Mouse (Mus musculus) c-Kit-positive CD71-positive TER-119-negative erythroid progenitor cells, embryonic 14.5 days (primary cell): ENCODE data around the gene Ang.
"Not testable (repeated sequence)": the region's sequence is repeated elsewhere in the genome, so short reads cannot be mapped to it uniquely, and the experiment has no call there.

Experiments used
- DNase-seq: peaks from one replicate; pipeline ENCODE4 v3.0.0-alpha.2; 2013; ENCODE audit warnings: low read depth

Ang gene

GRCm38 (mm10) chr14:51088970-51089673 lies 1.8 kb upstream of the Ang start:
- peak; percentile 98 for DNase-seq

- no peak for DNase-seq
Observed at GRCm38 (mm10) chr14:51089674-51090076, 1.3 kb upstream of the Ang start.

- DNase-seq, result peak; percentile 74
Observed at GRCm38 (mm10) chr14:51090077-51090781, 721 bp upstream of the Ang start.

GRCm38 (mm10) chr14:51092073-51092620 lies 1.2 kb downstream of the Ang start:
- no peak for DNase-seq

- no peak for DNase-seq
Observed at GRCm38 (mm10) chr14:51093496-51093895, 2.5 kb downstream of the Ang start.

- DNase-seq, result no peak
Observed at GRCm38 (mm10) chr14:51094096-51094875, 3.3 kb downstream of the Ang start.

GRCm38 (mm10) chr14:51094921-51095320 lies 4.0 kb downstream of the Ang start:
- DNase-seq, result no peak

- no peak for DNase-seq
Observed at GRCm38 (mm10) chr14:51095736-51096524, 5.0 kb downstream of the Ang start.

- DNase-seq, result not testable (repeated sequence)
Observed at GRCm38 (mm10) chr14:51098300-51098699, 7.3 kb downstream of the Ang start.

GRCm38 (mm10) chr14:51098921-51099320 lies 8.0 kb downstream of the Ang start:
- no peak for DNase-seq

- no peak for DNase-seq
Observed at GRCm38 (mm10) chr14:51101284-51101683, 10.3 kb downstream of the Ang start.

- peak; percentile 66 for DNase-seq
Observed at GRCm38 (mm10) chr14:51103217-51103616, 12.3 kb downstream of the Ang start.

- no peak for DNase-seq
Observed at GRCm38 (mm10) chr14:51104366-51104765, 13.4 kb downstream of the Ang start.

- no peak for DNase-seq
Observed at GRCm38 (mm10) chr14:51106449-51106967, 15.6 kb downstream of the Ang start.

- DNase-seq, result no peak
Observed at GRCm38 (mm10) chr14:51111966-51112365, 21.0 kb downstream of the Ang start.

GRCm38 (mm10) chr14:51113476-51113875 lies 22.5 kb downstream of the Ang start:
- no peak for DNase-seq

- DNase-seq, result no peak
Observed at GRCm38 (mm10) chr14:51113916-51114560, 23.1 kb downstream of the Ang start, which contains the start of gene Eddm3b. Gene Eddm3b, plus strand, starts transcription at chr14:51114426.

- no peak for DNase-seq
Observed at GRCm38 (mm10) chr14:51125684-51126083, 34.7 kb downstream of the Ang start.

- DNase-seq, result no peak
Observed at GRCm38 (mm10) chr14:51127648-51128258, 36.8 kb downstream of the Ang start.
